Mouse (Mus musculus) thymus, adult 2 months (tissue): Measurements from ENCODE around the gene Btbd9. TPM values are rescaled to one million over a fixed set of nuclear protein-coding genes. Genes with fewer than 3 reads are reported as not detected.

Experiments
- DNase-seq: peaks from one replicate; pipeline ENCODE4 v3.0.0; 2021
- H3K27ac ChIP-seq: fragments of 200-500 bp; 2 replicates; pipeline ENCODE4 v1.5.1; 2012; ENCODE audit warnings: low read length, control low read depth; ENCODE audit not compliant: control insufficient read depth, insufficient read depth
- H3K27me3 ChIP-seq: fragments of 200-500 bp; 2 replicates; pipeline ENCODE4 v1.6.1; 2012; ENCODE audit warnings: mild to moderate bottlenecking, low read length, moderate library complexity, mixed read lengths; ENCODE audit not compliant: control insufficient read depth, insufficient read depth
- H3K36me3 ChIP-seq: fragments of 200-500 bp; 2 replicates; pipeline ENCODE4 v1.6.1; 2012; ENCODE audit warnings: mild to moderate bottlenecking, low read length, moderate library complexity; ENCODE audit not compliant: control insufficient read depth, insufficient read depth
- H3K4me1 ChIP-seq: fragments of 200-500 bp; replicated peaks from 2 replicates; pipeline ENCODE4 v1.6.1; 2012; ENCODE audit warnings: low read length; ENCODE audit not compliant: control insufficient read depth, insufficient read depth
- H3K4me3 ChIP-seq: fragments of 200-500 bp; 2 replicates; pipeline ENCODE4 v1.5.1; 2012; ENCODE audit warnings: mild to moderate bottlenecking, low read length, control low read depth, moderate library complexity; ENCODE audit not compliant: control insufficient read depth, insufficient read depth
- CTCF ChIP-seq: fragments of 200-500 bp; IDR thresholded peaks from 2 replicates; pipeline ENCODE4 v1.5.1; 2012; ENCODE audit warnings: mild to moderate bottlenecking, control low read depth, low read length, moderate library complexity, borderline replicate concordance; ENCODE audit not compliant: control insufficient read depth, poor library complexity, insufficient read depth; ENCODE audit errors: extremely low read depth
- POLR2A ChIP-seq: fragments of 200-500 bp; IDR thresholded peaks from 2 replicates; pipeline ENCODE4 v1.6.1; 2012; ENCODE audit warnings: mild to moderate bottlenecking, low read length, control low read depth, moderate library complexity; ENCODE audit not compliant: control insufficient read depth, poor library complexity, insufficient read depth; ENCODE audit errors: extremely low read depth
- WGBS: fragments of 180-500 bp; shearing (Covaris S2); methylation state at CpG from one replicate; pipeline ENCODE4 v1.1.7; 2018; 5-methylcytosine and 5-hydroxymethylcytosine counted together
- polyA plus RNA-seq: library from polyadenylated mRNA; depleted of rRNA; stranded (reverse); fragments of >200 nt; gene quantifications from 2 replicates; pipeline ENCODE4 v1.2.3, GENCODE M21; 2012

The Btbd9 gene
- polyA plus RNA-seq, 1 experiment: 29.1 TPM

DNA sequence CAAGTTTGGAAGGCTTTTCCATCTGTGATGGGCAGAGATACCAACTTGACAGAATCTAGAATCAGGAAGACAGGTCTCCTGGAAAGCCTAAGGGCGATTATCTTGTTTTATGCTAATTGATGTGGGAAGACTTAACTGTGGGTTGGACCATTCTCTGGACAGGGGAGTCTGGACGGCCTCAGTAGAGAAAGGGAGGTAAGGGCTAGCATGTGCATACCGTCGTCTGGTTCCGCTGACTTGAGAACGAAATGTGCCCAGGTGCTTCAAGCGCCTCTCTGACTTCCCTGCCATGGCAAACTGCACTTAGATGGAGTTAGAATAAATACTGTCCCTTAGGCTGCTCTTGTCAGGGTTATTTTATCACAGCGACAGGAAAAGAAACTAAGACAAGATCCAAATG lies 95.9 kb downstream of the Btbd9 start:
- WGBS: 97% methylated on average over 8 of the region's 8 CpGs

DNA sequence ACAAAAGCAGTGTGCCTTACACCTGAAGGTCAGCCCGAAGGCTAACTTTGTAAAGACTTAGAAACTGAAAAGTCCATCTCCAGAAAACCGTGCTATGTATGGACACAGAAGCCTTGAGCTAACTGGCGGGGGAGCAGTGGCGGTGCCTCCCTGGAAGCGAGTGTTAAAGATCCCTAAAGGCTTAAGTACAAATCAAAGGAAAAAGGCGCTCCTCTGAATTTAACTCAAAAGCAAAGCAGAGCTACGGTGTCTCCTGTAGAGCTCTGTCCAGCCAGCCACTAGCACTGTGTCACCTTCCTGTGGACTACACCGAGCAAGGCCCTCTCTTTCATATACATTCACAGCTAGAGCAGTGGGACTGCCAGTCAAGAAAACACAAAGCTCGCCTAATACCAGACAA lies 98.1 kb downstream of the Btbd9 start:
- WGBS: 97% methylated on average over 9 of the region's 9 CpGs
- no peak for TF ChIP-seq POLR2A
- TF ChIP-seq CTCF: no peak

More for the DNA sequence above, 95.9 kb downstream of the Btbd9 start:
- no peak for TF ChIP-seq POLR2A
- TF ChIP-seq CTCF: no peak
- Histone ChIP-seq H3K4me3 (no peak overlapping the region), H3K27me3 (no peaks in the 10 kb centered on the region), H3K4me1 (no peaks in the 10 kb centered on the region), H3K36me3 (no peaks in the 10 kb centered on the region), H3K27ac (no peak overlapping the region)
- no peak for DNase-seq

DNA sequence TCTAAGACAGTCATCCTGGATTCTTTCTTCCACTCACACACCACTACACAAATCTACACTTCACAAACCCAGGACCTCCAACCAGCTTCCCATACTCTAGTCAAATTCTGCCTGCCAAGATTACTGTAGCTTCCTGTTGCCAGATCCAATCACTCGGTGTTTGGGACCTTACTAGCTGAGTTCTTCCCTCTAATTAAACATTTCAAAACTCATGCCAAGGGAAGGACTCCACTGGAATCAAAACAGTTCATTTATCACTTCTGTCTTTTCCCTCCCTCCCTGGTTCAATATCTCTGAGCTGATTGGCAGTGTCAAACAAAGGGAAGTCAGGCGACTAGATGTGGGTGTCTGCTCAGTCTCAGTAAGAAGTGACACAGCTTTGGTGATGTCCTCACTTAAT lies 101.7 kb downstream of the Btbd9 start:
- 93% methylated on average over 2 of the region's 2 CpGs for WGBS
- Histone ChIP-seq H3K4me1 (no peaks in the 10 kb centered on the region), H3K27ac (no peak overlapping the region), H3K4me3 (no peak overlapping the region), H3K36me3 (no peaks in the 10 kb centered on the region), H3K27me3 (no peaks in the 10 kb centered on the region)
- TF ChIP-seq CTCF (no peak), POLR2A (no peak)
- DNase-seq: no peak

More for the DNA sequence above, 98.1 kb downstream of the Btbd9 start:
- no peak for DNase-seq
- Histone ChIP-seq H3K36me3 (no peaks in the 10 kb centered on the region), H3K27ac (no peak overlapping the region), H3K27me3 (no peaks in the 10 kb centered on the region), H3K4me3 (no peak overlapping the region), H3K4me1 (no peaks in the 10 kb centered on the region)

DNA sequence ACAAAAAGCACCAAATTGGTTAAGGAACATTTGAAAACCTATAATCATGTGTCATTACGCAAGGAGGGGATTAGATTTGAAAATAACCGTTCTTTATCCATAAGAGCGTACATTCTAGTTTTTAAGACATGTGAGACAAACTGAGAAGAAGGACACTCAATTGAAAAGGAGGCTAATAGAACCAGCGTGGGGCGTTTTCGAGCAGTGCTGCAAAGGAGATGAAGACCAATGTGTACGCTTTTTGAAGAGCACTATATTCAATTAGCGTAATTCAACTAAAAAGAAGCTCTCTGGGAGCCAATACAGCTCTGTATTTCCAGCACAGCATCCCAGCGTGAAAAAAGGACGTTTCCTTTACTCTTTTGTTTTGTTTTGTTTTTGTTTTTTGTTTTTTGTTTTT lies 103.5 kb downstream of the Btbd9 start:
- no peaks in the 10 kb centered on the region for H3K27me3 ChIP-seq
- WGBS: 99% methylated on average over 10 of the region's 10 CpGs

DNA sequence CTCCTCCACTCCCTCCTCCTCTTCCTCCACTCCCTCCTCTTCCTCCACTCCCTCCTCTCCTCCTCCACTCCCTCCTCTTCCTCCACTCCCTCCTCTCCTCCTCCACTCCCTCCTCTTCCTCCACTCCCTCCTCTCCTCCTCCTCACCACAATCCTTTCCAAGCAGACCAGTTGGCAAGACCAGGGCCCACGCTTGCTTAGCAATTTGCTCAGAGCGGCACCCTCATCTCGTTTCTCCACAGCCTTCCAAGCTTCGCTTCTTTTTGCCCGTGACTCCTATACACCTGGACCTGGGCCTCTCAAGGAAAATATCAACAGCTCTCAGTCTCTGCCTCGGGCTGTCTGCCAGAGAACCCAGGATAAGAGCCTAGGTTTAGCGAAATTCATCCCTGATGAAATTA lies 104.8 kb downstream of the Btbd9 start:
- no peak for DNase-seq
- Histone ChIP-seq H3K27ac (no peak overlapping the region), H3K36me3 (no peaks in the 10 kb centered on the region), H3K27me3 (no peaks in the 10 kb centered on the region), H3K4me3 (no peak overlapping the region), H3K4me1 (0 out of 2 replicates have a peak, but pooled peaks cover 2% of the 10 kb centered on the region)
- 95% methylated on average over 7 of the region's 7 CpGs for WGBS
- TF ChIP-seq CTCF: no peak
- no peak for TF ChIP-seq POLR2A

More for the DNA sequence above, 103.5 kb downstream of the Btbd9 start:
- no peak for DNase-seq
- Histone ChIP-seq H3K4me1 (no peaks in the 10 kb centered on the region), H3K4me3 (no peak overlapping the region), H3K27ac (no peak overlapping the region), H3K36me3 (no peaks in the 10 kb centered on the region)
- no peak for TF ChIP-seq POLR2A
- TF ChIP-seq CTCF: no peak

DNA sequence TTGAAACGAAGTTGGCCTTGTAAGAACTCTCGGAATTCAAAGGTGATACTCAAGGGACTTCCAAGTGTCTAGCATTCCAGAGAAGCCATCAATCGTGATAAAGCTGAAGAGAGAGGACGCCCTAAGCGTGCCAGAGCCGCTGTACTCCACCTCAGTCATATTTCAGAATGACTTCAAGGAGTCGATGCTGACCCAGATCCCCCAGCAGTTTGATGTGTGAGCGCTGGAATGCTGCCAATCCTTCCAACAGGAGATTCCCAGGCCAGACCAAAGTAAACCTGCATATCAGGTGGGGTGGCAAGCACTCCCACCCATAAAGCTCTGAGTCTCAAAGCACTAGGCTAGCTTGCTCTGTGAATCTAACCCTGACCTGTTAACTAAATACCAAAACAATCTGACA lies 105.5 kb downstream of the Btbd9 start:
- Histone ChIP-seq H3K4me1 (peaks cover 4% of the 10 kb centered on the region), H3K27ac (no peak overlapping the region), H3K27me3 (no peaks in the 10 kb centered on the region), H3K4me3 (no peak overlapping the region), H3K36me3 (no peaks in the 10 kb centered on the region)
- 93% methylated on average over 8 of the region's 8 CpGs for WGBS
- no peak for DNase-seq
- no peak for TF ChIP-seq POLR2A

DNA sequence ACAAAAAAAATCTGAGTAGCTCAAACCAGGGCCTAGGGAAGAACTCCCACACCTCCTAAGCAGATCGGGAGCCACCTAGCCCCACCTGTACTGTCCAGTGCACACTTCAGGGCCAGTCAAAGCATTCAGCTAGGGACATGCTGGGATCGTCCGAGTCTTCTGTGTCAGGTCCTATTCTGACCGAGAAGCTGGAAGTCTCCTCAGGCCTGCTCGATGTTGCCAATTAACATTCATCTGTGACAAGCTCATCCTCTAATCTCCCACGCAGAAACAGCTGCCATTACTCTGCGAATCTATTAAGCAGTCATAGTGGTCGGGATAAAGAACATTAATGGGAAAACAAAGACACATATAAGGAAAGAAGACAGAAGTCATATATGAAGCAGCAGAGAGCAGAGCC lies 106.0 kb downstream of the Btbd9 start:
- Histone ChIP-seq H3K4me3 (no peak overlapping the region), H3K27ac (no peak overlapping the region), H3K4me1 (peaks cover 4% of the 10 kb centered on the region), H3K36me3 (no peaks in the 10 kb centered on the region), H3K27me3 (no peaks in the 10 kb centered on the region)
- no peak for DNase-seq
- WGBS: 95% methylated on average over 8 of the region's 8 CpGs
- no peak for TF ChIP-seq CTCF
- no peak for TF ChIP-seq POLR2A
